Mouse (Mus musculus) macrophage (primary cell): ENCODE measurements around the gene Myom1. TPM values are rescaled to one million over a fixed set of nuclear protein-coding genes. Genes with fewer than 3 reads are reported as not detected.

Source experiments
- H3K27ac ChIP-seq: fragments of 350-480 bp; formaldehyde crosslinking; 2 replicates; pipeline ENCODE4 v1.9.0; 2021
- H3K36me3 ChIP-seq: fragments of 350-480 bp; formaldehyde crosslinking; 2 replicates; pipeline ENCODE4 v1.9.0; 2021; ENCODE audit errors: inconsistent target
- H3K4me3 ChIP-seq: fragments of 350-480 bp; formaldehyde crosslinking; 2 replicates; pipeline ENCODE4 v1.9.0; 2021; ENCODE audit errors: inconsistent target
- H3K79me2 ChIP-seq: fragments of 350-480 bp; formaldehyde crosslinking; 2 replicates; pipeline ENCODE4 v1.9.0; 2021; ENCODE audit errors: inconsistent target
- WGBS: methylation state at CpG from one replicate; pipeline ENCODE4 v1.1.7; 2026; ENCODE audit warnings: inconsistent platforms; ENCODE audit not compliant: missing documents; 5-methylcytosine and 5-hydroxymethylcytosine counted together
- polyA plus RNA-seq: library from polyadenylated mRNA; stranded (reverse); fragments of 250-400 nt; gene quantifications from 3 replicates; pipeline ENCODE4 v1.2.4, GENCODE M21; 2018; ENCODE audit warnings: inconsistent platforms

Myom1 gene
- polyA plus RNA-seq, 1 experiment from 2014 or later, result 2.0 TPM

GRCm38 (mm10) chr17:71132856-71133439 lies 130.5 kb downstream of the Myom1 start:
- H3K36me3 ChIP-seq, result no peaks in the 10 kb centered on the region

DNA sequence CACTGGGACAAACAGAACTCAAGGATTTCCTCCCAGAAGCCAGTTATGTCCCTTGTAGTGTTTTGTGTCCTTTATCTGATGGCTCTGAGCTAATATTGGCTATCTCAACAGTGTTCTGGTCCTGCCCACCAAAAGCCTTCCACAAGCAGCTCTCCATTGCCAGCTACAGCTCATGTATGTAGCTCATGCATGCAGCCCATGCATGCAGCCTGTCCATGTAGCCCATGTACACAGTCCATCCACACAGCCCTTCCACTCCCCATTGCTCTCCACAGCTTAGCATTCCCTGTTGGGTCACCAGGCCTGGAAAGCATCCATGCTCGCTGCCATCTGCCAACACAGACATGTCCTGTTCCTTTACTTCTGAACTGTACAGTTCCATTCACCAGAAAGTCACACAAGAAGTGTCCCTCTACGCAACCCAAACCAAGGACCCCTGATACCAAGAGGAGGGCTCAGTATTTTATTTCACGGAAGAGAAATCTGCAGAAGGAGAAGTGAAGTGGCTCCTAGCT lies 132.1 kb downstream of the Myom1 start:
- Histone ChIP-seq H3K4me3 (no peak overlapping the region), H3K79me2 (no peaks in the 10 kb centered on the region), H3K27ac (peak overlapping the region; percentile 90), H3K36me3 (no peaks in the 10 kb centered on the region)
- WGBS, result 88% methylated on average over 3 of the region's 3 CpGs

More at GRCm38 (mm10) chr17:71132856-71133439, 130.5 kb downstream of the Myom1 start:
- no peak overlapping the region for H3K4me3 ChIP-seq
- H3K79me2 ChIP-seq, result no peaks in the 10 kb centered on the region
- H3K27ac ChIP-seq, result peak overlapping the region; percentile 36
- WGBS, result 54% methylated on average over 11 of the region's 11 CpGs

DNA sequence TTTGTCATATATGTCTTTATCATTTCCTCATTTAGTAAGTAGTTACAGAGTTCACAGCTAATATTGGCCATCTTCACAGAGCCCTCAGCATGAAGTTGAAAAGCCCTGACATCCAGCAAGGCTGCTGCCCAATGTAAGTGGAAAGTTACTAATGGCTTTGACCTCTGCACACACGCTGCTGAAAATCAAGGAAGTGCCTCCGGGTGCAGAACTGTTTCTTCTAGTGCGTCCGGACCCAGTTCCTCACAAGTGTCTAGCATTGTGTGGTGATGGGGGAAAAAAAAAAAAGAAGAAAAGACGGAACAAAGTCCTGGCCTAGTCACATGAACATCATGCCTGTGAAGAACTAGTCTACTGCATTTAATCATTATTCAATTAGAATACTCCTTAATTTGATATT lies 132.7 kb downstream of the Myom1 start:
- peak overlapping the region; percentile 90 for H3K27ac ChIP-seq
- no peaks in the 10 kb centered on the region for H3K36me3 ChIP-seq
- H3K4me3 ChIP-seq, result no peak overlapping the region
- 0% methylated on average over 5 of the region's 5 CpGs for WGBS
- H3K79me2 ChIP-seq, result no peaks in the 10 kb centered on the region

DNA sequence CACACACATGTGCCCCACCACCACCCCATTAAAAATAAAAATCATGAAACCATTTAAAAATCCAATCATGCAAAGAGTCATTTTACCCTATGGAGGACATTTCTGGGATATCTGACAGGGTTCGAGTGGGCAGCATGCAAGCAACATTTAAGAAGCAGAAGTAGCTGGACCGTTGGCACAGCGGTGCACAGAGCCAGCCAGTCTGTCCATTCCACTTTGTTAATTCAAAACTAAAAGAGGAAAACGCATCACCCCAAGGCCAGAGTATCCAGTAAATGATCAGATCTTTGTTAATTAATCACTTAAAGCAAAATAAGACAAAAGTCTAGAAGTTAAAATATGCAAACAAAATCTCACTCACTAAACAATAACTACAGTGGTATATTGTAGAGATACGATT lies 133.4 kb downstream of the Myom1 start:
- H3K27ac ChIP-seq, result peak overlapping the region; percentile 90
- no peaks in the 10 kb centered on the region for H3K36me3 ChIP-seq
- WGBS, result 76% methylated on average over 5 of the region's 5 CpGs
- H3K4me3 ChIP-seq, result no peak overlapping the region
- H3K79me2 ChIP-seq, result no peaks in the 10 kb centered on the region

GRCm38 (mm10) chr17:71136384-71137333 lies 134.2 kb downstream of the Myom1 start:
- WGBS, result 80% methylated on average over 16 of the region's 16 CpGs
- Histone ChIP-seq H3K79me2 (no peaks in the 10 kb centered on the region), H3K27ac (no peak overlapping the region), H3K36me3 (no peaks in the 10 kb centered on the region), H3K4me3 (no peak overlapping the region)

DNA sequence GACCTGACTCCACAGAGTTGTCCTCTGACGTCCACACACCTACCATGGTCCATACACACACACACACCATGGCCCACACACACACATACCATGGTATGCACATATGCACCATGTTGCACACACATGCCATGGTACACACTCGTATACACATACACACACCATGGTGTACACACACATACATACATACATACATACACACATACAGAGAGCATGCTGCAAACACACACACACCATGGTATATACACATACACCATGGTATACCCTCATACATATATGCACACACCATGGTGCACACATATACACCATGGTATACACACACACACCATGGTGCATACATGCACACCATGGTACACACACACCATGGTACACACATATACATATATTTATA lies 134.9 kb downstream of the Myom1 start:
- Histone ChIP-seq H3K36me3 (no peaks in the 10 kb centered on the region), H3K79me2 (no peaks in the 10 kb centered on the region), H3K4me3 (no peak overlapping the region), H3K27ac (no peak overlapping the region)
- WGBS, result 94% methylated on average over 2 of the region's 2 CpGs

DNA sequence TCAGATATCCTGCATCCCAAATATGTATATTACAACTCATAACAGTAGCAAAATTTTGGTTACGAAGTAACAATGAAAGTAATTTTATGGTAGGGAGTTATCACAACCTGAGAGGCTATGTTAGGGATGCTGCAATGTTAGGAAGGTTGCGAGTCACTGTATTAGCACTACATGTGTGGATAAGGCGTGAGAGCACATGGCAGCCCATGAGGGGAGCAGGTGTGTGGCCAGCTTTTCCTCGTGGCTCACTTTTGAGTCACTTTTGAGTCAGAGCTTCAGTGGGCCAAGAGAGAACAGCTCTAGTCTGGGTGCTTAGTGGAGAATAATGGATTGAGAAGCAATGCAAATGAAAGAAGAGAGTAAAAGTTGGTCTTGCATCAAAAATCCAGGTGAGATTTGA lies 139.6 kb downstream of the Myom1 start:
- H3K4me3 ChIP-seq, result no peak overlapping the region
- no peaks in the 10 kb centered on the region for H3K36me3 ChIP-seq
- 83% methylated on average over 4 of the region's 4 CpGs for WGBS
- no peak overlapping the region for H3K27ac ChIP-seq
- no peaks in the 10 kb centered on the region for H3K79me2 ChIP-seq

- Histone ChIP-seq H3K27ac (no peak overlapping the region), H3K79me2 (no peaks in the 10 kb centered on the region), H3K4me3 (no peak overlapping the region), H3K36me3 (no peaks in the 10 kb centered on the region)
- WGBS, result 80% methylated on average over 4 of the region's 4 CpGs
These were observed 140.7 kb downstream of the Myom1 start for GRCm38 (mm10) chr17:71143155-71143554.

DNA sequence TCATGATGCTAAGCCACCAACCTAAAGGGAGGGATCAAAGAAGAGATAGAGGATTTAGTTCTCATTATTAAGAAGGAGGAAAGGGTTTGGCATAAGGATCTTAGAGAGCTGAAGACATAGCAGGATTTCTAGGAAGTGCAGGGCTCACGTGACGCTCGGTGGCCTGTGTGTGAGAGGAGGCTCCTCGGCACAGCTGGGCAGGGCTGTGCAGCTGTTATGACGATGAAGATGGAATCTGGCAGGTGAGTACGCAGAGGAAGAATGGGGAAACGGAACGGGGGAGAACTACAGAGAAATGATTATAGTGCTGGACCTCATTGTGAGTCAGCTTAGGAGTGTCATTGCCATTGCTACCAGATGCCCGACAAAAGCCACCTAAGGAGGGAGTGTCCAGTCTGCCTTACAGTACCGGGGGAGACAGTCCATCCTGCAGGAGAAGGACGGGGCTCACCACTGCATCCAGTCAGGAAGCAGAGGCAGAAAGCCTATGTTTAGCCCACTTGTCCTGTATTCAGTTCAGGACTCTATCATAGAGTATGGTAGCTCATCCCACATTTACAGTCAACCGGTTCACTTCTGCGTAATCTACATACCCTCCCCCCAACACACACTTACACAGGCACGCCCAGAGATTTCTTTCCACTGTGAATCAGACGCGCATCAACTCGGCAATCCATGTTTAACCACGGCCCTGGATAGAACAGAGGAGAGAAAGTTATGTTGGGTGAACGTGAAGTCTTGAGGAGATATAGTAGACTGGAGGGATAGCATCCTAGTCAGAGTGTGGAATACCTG lies 142.1 kb downstream of the Myom1 start:
- Histone ChIP-seq H3K79me2 (no peaks in the 10 kb centered on the region), H3K27ac (no peak overlapping the region), H3K4me3 (no peak overlapping the region), H3K36me3 (no peaks in the 10 kb centered on the region)
- WGBS, result 92% methylated on average over 19 of the region's 19 CpGs

GRCm38 (mm10) chr17:71145248-71145961 lies 143.0 kb downstream of the Myom1 start:
- WGBS, result 100% methylated on average over 1 of the region's 1 CpGs
- Histone ChIP-seq H3K79me2 (no peaks in the 10 kb centered on the region), H3K4me3 (no peak overlapping the region), H3K36me3 (no peaks in the 10 kb centered on the region), H3K27ac (no peak overlapping the region)

GRCm38 (mm10) chr17:71153356-71153755 lies 150.9 kb downstream of the Myom1 start:
- Histone ChIP-seq H3K27ac (no peak overlapping the region), H3K4me3 (no peak overlapping the region), H3K79me2 (no peaks in the 10 kb centered on the region), H3K36me3 (no peaks in the 10 kb centered on the region)
- 98% methylated on average over 4 of the region's 4 CpGs for WGBS

- Histone ChIP-seq H3K27ac (no peak overlapping the region), H3K79me2 (no peaks in the 10 kb centered on the region), H3K36me3 (no peaks in the 10 kb centered on the region), H3K4me3 (no peak overlapping the region)
- 90% methylated on average over 1 of the region's 1 CpGs for WGBS
These were observed 152.8 kb downstream of the Myom1 start for GRCm38 (mm10) chr17:71155271-71155670.

GRCm38 (mm10) chr17:71159152-71159567 lies 156.7 kb downstream of the Myom1 start:
- no peak overlapping the region for H3K27ac ChIP-seq
- WGBS, result 90% methylated on average over 4 of the region's 4 CpGs
- no peaks in the 10 kb centered on the region for H3K79me2 ChIP-seq
- no peaks in the 10 kb centered on the region for H3K36me3 ChIP-seq
- H3K4me3 ChIP-seq, result no peak overlapping the region

- Histone ChIP-seq H3K27ac (no peak overlapping the region), H3K36me3 (no peaks in the 10 kb centered on the region), H3K4me3 (no peak overlapping the region), H3K79me2 (no peaks in the 10 kb centered on the region)
- WGBS, result 90% methylated on average over 8 of the region's 8 CpGs
These were observed 157.3 kb downstream of the Myom1 start for GRCm38 (mm10) chr17:71159720-71160119.
